Mouse (Mus musculus) gastrocnemius, adult 2 months (tissue): ENCODE results near the gene Syn2. TPM values are rescaled to one million over a fixed set of nuclear protein-coding genes. Genes with fewer than 3 reads are reported as not detected.

Experiments used
- DNase-seq: peaks from one replicate; pipeline ENCODE4 v3.0.0; 2022
- H3K27ac ChIP-seq: fragments of 200-600 bp; 2 replicates; pipeline ENCODE4 v1.8.1; 2022; ENCODE audit warnings: mild to moderate bottlenecking
- H3K4me3 ChIP-seq: fragments of 200-600 bp; 2 replicates; pipeline ENCODE4 v1.8.1; 2022; ENCODE audit warnings: mild to moderate bottlenecking, moderate library complexity
- CTCF ChIP-seq: fragments of 200-600 bp; IDR thresholded peaks from 2 replicates; pipeline ENCODE4 v1.8.1; 2022; ENCODE audit warnings: antibody characterized with exemption, mild to moderate bottlenecking, moderate library complexity
- intact Hi-C: fragments of 180-260 bp; cut with DNase I; formaldehyde crosslinking; loops from one replicate; pipeline ENCODE4 v1.15.1; 2025
- microRNA-seq: library from miRNA; unstranded; fragments of <30 nt; microRNA quantifications from one replicate; pipeline ENCODE4 v1.2.0, GENCODE M21; 2021
- total RNA-seq, 2 experiments: library from RNA; stranded (reverse); gene quantifications; 2 replicates each; pipeline ENCODE4 v1.2.3; 2021

Syn2 gene
- total RNA-seq, 2 experiments from 2014 or later, result 0.87 to 1.5 TPM

DNA sequence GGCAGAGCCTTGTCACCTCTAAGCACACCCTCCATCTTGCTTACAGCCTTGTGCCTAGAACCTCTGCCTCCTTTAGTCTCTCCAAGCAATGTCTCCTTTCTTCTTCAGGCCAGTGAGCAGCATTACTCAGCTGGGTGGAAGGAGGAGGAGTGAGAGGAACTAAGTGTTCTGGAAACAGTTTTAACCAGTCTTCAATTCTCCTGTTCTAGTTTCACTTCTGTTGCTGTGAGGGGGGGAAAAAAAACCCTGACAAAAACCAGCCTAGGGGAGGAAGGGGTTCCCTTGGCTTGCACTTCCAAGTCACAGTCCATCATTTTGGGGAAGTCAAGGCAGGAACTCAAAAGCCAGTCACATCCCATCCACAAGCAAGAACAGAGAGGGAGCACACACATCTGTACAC lies 196.3 kb downstream of the Syn2 start:
- no peak for DNase-seq
- Histone ChIP-seq H3K27ac (no peak overlapping the region), H3K4me3 (no peak overlapping the region)
- intact Hi-C loops, result no loop called here
- TF ChIP-seq CTCF, result no peak

Small RNAs within 50 kb of the gene (microRNA-seq; reads per million reads assigned to microRNA genes)
- not detected for gene Gm24767

Other genes with a start within 250 kb of the Syn2 start
- 10 to 100 TPM; 16.7 to 25.6 TPM for gene Vgll4, start 164.9 kb upstream of the Syn2 start, total RNA-seq
- gene Tamm41, start 97.0 kb upstream of the Syn2 start, total RNA-seq, result 1 to 10 TPM; 6.7 to 8.1 TPM
- not detected for gene Gm17482, start 92.4 kb downstream of the Syn2 start, total RNA-seq
- 10 to 100 TPM; 20.7 to 23.0 TPM for gene Timp4, start 117.3 kb downstream of the Syn2 start, total RNA-seq
- gene Pparg, start 226.0 kb downstream of the Syn2 start, total RNA-seq, result 1 to 10 TPM; 1.3 to 4.8 TPM